Mouse (Mus musculus): ENCODE measurements around the gene Nrg3.
"Not testable (repeated sequence)": the region's sequence is repeated elsewhere in the genome, so short reads cannot be mapped to it uniquely, and the experiment has no call there.

Nrg3 gene

DNA sequence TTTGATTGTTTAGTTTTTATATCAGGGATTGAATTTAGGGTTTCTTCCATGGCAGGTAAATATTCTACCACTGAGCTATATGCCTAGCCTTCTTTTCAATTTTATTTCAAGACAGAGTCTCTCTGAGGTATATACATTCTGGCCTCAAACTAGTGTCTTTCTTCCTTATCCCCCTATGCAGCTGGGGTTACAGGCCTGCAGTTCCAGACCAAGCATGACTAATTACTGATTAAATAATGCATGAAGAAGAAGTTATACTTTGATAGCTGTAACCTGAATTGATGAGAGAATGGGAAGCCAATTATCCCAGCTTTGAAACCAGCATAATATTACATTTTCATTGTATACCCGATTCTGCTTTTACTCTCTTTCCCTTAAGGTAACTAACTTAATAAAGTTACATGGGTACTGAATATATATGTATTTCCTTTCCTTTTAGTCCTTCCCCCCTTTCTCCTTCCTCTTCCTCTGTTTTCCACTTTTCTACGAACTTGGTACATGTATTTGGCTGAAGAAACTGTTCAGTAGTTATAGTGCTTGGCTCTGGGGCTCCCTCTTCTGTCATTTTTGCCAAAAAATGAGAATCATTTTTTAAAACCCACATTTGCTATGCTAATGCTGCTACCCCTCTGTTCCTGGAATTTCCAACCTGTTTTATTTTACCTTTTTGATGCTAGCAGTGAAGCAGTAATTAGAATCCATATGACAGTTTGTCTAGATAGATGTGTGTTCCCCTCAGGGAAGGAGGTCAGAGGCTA is 843.8 kb downstream of the Nrg3 start:
- DNase-seq (ENCODE audit: low read depth, low spot score), result no peak

DNA sequence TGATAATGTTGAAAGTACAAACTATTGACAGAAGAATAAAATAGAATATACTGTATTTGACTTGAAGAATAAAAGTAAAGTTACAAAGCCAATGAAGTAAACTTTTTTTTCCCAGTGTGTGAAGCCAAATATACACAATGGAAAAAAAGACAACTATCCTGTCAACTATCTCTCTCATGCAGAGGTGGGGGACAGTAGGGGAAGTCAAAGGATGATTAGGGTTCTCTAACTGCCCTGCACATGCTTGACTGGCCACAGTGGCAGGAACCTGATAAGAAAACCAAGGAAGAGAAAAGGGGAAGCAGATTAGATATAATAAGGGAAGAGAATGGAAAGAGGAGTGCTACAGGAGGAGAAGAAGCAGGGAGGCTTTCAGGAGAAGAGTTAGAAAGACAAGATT is 855.9 kb downstream of the Nrg3 start:
- DNase-seq (ENCODE audit: low read depth, low spot score), result no peak

DNA sequence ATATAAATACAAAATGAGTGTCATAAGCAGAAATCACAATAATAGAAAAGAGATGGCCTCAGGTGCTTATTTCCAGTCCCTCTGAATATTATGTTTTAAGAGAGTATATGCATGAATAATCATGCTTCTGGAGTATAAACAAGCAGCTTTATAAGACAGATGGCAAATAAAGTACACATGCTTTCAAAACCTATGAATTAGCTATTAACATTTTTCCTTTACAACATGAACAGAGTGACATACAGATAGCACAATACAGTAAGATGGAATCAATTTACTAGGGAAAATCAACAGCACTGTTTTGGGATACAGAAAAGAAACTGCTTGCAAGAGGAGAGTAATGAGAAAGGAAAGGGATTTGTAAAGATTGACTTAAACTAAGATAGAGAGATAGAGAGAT is 875.2 kb downstream of the Nrg3 start:
- DNase-seq (ENCODE audit: low read depth, low spot score), result no peak

DNA sequence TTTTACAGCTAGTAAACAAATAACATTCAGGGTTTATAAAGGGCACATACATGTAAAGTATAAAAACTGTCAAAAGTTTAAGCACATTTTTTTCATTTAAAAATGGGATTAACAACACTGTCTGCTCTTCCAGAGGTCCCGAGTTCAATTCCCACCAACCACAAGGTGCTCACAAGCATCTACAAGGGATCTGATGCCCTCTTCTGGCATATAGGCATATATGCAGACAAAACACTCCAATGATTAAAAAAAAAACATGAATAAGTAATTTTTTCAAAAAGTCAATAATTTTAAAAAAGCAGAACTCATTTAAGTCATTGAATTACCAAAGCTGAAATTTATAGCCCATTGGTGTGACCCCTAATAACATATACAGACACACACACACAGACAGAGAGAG is 878.6 kb downstream of the Nrg3 start:
- DNase-seq (ENCODE audit: low read depth, low spot score), result no peak

DNA sequence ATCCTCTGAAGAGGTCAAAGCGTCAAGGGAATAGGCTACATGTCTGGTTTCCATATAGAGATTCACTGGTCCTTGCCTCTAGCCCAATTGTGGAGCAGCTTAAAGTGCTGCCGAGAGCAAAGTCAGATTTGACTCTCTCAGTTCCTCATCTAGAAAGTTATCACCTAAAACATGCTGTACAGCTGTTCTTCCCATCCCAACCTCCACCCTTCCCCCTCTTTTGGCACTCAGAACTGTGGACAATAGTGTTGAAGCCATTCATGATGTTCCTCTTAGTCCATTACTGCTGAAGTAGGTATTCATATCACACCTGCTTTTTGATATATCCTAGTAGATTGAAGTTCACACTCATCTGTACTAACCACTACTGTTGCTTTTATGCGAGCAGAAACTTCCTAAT is 896.1 kb downstream of the Nrg3 start:
- DNase-seq (ENCODE audit: low read depth, low spot score), result no peak

DNA sequence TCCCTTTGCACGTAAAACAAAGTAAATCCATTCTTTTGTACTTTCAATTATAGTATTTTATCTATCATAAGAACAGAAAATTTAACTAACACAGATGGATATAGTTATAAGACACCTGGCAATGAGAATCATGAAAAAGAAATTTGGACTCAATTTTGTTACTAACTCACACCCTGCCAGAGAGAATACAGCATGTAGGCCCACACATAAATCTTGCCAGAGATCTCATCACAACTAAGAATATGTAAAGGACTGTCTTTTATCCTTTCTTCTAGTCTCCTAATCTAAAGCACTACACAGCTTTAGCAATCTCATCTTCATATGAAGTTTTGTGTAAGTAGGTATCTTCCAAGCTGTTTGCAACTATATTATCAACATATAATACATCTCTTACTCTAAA is 904.7 kb downstream of the Nrg3 start:
- no peak for DNase-seq (ENCODE audit: low read depth, low spot score)

DNA sequence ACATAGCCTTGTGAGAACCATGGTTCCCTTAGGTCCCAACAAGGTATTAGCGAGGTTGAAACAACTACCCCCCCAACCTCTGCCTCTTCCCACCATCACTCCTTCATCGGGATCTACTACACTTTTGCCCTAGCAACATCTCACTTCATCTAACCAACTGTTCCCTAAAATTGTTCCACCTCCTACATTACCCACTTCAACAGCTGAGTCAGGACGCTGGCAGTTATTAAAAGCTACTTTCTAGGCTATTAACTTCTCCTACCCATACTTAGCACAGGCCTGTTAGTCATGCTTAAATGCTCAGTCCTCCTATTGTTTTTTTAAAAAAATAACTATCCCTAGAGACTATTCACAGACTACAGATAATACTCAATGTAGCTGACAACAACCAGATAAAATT is 906.7 kb downstream of the Nrg3 start:
- no peak for DNase-seq (ENCODE audit: low read depth, low spot score)

DNA sequence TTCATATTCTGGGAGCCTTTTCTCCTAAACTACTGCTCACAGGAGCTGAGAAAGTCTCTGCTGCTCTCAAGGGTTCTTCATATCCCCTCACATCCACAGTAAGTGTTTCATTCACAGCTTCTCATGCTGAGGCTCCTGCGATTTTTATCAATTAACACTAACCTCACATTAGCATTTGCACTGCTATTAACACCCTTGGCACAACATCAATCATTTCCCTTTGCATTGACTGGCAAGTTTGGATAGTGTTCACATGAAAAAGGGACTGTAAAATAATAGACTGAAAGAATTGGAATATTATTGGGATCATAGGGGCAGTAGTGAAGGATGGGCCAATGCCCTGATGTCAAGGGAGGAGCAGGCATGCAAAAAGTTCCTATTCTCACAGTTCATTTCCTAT is 918.3 kb downstream of the Nrg3 start:
- no peak for DNase-seq (ENCODE audit: low read depth, low spot score)

DNA sequence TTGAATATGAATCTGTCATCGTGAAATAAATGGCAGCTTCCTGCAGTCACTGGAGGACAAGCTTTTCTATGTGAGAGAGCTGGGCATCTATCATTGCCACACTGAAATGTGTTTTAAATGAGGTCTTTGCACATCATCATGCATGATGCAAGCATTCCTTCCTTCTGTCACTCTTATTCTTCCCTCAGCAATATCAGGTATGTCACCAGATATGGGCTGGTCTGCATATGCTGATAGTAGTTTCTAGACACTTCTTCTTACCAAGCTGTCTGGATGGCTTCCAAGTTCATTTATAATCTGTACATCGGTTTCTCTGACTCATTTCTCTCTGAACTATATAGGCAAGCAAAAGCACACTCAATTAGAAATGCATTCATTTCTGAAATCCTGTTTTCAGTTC is 925.6 kb downstream of the Nrg3 start:
- DNase-seq (ENCODE audit: low read depth, low spot score), result no peak

DNA sequence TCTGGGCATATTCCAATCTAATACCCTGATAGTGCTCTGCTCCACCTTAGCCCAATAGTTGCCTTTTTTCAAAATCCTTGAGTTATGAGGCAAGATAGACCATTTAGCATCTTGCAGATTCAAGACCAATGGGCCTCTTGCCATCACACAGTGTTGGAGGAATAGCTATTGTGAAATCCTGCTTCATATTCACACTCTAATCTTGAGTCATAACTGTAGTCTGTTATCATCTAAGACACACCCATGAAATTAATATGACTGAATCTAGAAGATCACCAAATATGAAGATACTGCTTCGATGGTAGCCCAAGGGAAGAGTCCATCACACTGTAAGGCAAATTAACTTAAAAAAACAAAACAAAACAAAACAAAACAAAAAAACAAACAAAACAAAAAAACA is 937.7 kb downstream of the Nrg3 start:
- no peak for DNase-seq (ENCODE audit: low read depth, low spot score)

DNA sequence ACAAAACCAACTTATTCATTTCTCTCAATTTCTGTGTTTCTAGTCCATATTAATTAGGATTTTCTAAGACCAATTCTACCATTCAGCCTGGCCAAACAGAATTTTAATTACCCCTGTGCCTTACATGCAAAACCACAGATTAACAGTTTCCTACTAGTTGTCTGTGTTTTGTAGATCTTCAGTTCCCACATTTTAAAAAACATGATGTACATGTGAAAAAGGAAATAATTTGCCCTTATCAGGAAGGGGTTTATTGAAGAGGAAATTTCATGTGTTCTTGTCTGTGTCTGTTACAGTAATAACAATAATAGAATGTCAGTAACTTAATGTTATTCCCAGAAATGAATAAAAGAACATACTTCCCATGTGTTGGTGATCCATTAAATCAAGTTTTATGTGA is 939.4 kb downstream of the Nrg3 start:
- DNase-seq (ENCODE audit: low read depth, low spot score), result no peak

DNA sequence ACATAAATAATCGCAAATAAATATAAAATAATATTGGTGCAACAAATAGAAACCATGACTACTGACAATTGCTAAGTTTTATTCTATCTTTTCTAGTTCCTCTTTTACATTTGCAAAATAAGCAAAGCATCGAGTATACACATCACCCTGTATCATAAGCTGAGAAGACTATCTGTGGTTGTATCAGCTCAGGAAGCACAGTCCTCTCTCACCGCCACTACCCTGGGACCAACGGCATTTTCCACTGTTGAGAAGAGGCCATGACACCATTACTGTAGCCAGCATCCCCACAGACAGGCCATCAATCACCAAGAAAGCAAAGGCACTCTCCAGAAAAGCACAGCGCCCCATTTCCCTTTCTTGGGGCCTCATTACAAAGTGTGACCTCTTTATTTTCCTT is 956.7 kb downstream of the Nrg3 start:
- DNase-seq (ENCODE audit: low read depth, low spot score), result no peak

DNA sequence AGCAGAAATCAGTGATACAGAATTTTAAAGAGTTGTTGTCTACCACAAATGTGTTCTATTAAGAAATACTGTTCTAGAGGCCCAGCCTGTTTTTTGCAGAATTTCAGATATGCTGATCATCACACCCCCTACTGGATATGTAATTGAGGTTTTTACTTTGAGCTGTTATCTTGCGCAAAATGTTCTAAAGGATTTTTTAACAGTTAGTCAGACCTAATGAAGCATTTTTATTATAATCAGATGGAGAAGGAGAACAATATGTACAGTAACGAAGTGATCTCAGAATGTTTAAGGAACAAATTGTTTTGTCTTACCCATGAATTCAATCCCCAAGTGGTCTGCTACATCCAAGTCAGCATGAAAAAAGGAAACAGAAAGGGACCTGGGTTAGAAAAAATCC is 963.9 kb downstream of the Nrg3 start:
- no peak for DNase-seq (ENCODE audit: low read depth, low spot score)

DNA sequence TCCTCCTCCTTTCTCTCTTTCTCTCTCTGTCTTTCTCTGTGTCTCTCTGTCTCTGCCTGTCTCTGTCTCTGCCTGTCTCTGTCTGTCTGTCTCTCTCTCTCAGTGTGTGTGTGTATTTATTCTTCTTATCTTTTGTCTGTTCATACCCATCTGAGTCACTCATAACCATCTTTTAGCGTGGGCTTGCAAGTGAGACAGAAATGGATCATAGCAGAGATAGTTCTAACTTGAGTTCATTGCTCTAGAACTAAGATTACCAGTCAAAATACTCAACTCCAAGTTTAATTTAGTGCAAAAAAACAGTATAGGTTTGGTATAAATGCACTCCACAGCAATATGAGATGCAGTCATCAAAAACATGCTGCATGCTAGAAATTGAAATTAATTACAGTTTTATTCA is 977.9 kb downstream of the Nrg3 start:
- DNase-seq (ENCODE audit: low read depth, low spot score), result no peak

DNA sequence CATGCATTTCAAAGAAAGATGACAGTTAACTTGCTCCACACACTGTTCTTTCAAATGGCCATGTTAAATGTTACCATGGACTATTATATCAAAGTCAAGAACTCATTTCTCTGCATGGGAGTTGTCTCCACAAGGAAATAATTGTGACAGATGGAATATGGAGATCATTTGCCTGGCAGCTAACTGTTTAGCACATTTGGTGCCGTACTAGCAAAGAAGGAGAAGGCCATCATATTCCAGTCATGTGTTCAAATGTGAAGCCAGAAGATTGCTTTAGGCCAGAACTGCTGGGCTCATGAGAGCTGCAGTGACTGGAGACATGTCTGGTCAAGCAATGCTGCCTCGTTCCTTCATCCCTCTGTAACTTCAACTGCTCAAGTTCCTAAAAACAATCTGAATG is 1025.8 kb downstream of the Nrg3 start:
- DNase-seq (ENCODE audit: low read depth, low spot score), result no peak

DNA sequence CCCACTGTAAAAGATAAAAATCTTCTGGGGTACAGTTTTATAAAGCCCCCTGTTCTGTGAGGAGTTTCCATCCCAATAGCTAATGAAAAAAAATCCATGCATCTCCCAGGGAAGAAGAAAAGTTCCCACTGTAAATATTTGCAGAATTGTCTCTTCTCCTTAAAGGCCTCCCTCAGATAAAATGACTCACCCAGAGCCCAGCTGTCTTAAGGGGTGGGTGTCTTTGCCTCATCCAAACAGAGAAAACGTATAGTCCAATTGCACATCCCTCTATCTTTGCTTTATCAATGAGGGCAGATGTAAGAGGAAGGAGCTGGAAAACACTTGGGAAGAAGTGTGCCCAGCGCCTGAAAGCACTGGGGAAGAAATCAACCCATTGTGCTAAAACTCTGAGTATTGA is 1028.1 kb downstream of the Nrg3 start:
- DNase-seq (ENCODE audit: low read depth, low spot score), result no peak

DNA sequence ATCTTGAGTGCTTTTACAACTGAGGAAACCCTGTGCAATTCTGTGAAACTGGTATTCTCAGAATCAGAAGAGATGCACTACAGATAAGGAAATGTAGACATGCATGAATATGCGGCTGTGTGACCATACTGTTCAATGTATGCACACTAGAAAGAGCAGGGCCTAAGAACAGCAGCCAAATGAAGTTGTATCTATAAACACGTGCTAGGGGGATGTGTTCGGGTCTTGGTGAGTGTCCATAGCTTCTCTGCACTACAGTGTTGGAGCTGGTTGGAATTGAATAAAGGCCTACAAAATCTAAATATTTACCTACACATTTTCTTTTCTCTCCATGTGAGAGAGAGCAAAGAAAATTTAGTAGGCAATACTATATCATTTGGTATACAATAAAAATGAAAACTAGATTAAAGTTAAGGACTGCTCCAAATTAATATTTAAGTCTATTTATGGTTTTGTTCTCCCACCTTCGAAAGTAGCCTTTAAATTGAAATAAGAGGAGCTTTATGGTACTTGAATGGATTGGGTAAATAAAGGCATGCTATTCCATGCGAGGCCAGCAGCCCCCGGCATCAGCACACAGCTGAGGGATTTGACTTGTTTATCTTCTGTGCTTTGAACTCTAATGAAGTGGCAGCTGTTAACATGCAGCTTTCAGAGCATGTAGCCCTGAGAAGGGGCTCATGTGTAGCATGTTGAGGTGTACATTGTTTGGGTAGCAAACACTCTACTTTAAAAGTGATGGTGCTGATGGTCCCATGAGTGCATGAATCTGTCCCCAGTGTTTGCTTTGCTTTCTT is 1038.9 kb downstream of the Nrg3 start:
- no peak for DNase-seq (ENCODE audit: low read depth, low spot score)

DNA sequence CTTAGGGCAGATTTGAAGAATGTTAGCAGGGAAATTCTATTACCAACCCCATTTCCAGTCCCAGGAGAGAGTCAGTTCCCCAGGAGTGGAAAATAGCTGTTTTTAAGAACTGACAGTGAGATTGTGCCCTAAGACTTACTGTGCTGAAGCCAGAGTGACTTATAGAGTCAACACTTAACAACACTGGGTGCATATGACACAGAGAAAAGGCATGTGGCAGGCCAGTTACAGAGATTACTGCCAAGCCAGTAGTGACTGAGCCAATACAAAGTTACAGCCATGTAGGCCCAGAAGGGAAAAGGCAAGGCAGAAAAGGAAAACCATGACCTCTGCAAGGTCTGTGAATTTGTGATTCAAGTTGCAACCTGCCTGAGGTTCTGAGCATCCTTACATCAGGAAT is 1098.2 kb downstream of the Nrg3 start:
- DNase-seq (ENCODE audit: low read depth, low spot score), result no peak

DNA sequence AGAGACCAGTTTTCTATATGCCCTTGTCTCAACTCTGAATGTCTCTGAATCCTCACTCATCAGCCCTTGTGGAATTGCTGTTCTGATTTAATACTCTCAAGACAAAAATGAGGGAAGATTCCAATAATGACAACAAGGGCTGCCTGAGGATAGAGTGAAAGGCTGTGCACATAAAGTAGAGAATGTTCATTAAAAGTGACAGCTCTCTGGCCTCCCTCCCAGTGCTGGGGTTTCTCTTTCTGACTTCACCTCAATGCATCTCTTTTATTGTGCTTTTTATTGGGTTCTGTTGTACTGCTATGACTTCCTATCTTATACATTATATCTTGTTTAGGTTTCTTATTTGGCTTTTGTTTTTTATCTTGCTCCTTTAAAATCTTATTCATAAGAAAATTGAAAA is 1131.9 kb downstream of the Nrg3 start:
- DNase-seq (ENCODE audit: low read depth, low spot score), result no peak

DNA sequence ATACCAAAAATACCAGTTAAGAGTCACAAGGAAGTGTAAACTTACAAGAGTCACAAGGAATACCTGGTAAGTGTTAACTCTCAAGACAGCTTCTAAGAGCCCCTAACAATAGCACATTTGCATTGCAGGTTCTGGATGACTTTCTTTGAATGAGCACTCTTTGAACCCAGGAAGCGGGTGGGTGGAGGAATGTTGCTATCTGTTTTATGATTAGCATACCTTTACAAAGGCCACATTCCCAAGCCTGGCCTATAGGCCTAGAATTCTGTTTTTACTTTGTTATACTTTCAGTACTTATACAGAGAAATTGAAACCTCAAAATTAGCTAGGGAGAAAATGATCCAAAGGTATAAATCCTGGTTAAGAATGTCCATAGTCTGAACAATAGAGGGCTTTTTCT is 1150.0 kb downstream of the Nrg3 start:
- not testable (repeated sequence) for DNase-seq (ENCODE audit: low read depth, low spot score)

DNA sequence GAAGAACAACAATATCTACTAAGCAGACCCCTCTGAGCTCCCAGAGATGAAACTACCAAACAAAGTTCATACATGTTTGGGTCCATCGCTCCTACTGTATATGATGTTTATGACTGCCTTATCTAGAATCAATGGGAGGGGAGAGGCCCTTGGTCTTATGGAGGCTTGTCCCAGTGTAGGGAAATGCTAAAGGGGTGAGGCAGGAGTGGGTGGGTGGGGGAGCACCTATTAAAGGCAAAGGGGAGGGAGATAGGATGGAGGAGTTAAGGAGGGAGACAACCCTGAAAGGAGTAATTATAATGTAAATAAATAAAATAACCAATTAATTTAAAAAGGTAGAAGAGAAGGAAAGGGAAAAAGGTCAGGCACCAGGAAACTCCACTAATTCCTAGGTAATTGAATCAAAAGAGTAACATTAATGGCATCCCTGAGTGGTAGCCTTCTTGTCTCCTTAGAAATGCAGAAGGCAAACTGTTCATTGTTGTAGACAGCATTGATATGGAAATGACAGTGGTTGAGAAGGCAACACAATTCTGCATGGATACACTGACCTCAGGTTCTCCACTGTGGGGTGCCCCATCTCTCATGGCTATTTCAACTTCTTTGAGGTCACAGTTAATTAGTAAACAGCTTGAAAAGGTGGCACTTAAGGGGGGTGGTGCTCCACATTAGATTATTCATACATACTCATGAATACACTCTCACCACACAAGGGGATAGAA is 1152.1 kb downstream of the Nrg3 start:
- DNase-seq (ENCODE audit: low read depth, low spot score), result no peak
